Mouse (Mus musculus) retina, embryonic 14.5 days (tissue): ENCODE data around the gene Tceanc2.

Experiments used
- DNase-seq: peaks from one replicate; pipeline ENCODE4 v3.0.0-alpha.2; 2015; ENCODE audit warnings: low spot score

The Tceanc2 gene

DNA sequence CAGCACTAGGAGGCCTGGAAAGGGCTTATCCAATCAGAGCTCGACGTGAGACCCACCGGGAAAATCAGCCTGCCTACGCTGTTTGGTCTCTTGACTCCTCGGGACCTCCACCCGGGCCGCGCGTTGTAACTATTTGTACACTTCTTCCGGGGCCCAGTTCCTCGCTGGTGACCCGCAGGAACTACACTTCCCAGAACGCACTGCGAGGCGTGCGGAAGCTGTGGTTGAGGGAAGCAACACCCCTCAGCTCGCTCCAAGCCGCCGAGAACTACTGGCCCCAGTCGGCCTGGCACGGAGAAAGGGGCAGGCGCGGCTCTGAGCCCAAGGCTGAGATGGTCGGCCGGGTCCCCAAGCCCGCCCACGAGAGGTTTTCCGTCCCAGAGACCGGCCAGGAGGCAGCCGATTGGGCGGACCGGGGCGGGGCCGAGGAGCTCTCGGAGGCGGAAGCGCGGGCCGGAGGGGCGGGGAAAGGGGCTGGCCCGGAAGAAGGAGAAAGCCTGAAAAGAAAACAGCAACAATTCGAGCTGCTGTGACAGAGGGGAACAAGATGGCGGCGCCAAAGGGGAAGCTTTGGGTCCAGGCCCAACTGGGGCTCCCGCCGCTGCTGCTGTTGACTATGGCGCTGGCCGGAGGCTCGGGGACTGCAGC is 610 bp downstream of the Tceanc2 start, which contains the start of gene Tmem59:
Gene Tmem59 (plus strand): TSS at position 218 of the 648 bp plus-strand sequence.
- peak; percentile 94 for DNase-seq

DNA sequence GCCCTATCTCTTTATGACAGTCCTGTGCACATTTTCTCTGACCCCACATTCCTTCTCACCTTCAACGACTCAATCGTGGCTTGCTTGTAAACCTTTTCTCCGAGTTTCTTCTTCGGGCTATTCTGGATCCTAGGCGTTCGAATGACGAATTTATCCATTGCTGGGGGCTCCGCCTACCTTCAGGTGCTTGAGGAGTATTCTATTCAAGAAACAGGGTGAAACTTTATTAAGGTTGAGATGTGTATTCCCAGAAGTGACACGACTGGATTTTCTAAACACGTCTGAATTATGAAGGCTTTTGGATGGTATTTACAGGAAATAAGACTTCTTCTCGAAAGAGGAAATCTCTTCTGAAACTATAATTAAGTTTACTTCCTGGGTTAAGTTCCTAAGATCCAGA is 1.4 kb downstream of the Tceanc2 start:
- no peak for DNase-seq

DNA sequence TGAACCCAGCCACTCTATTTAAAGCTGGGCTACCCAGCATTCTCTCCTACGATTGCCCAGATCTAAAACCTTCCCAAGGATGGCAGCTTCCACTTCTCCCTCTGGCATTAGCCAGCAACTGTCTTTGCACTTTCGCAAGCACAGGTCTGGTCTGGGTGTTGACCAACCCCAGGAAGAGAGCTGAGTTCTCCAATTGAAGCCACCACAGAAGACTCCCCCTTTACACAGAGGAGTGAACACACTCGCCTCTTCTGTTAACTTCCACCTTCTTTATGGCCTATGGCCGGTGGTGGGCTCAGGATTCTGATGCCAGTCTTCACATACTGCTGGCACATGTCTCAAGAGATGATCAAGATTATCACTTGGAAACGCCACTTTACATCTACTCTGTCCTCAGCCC is 11.1 kb downstream of the Tceanc2 start:
- no peak for DNase-seq

DNA sequence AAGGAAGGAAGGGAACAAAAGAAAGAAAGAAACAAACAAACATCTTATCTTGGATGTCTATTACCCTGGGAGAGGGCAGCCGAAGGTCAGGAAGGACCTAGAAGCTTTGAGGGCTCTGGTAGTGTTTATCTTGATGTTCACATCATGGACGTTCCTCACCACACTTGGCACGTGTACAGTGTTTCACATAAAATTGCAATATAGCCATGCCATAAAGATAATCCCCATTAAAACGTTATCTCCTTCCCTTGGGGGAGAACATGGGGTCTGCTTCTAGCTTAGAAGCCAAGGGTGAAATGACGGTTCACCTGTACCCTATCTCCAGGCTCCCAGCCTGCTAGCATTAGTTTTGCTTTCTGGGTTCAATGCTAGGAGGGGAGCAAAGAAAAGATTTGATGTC is 12.2 kb downstream of the Tceanc2 start:
- no peak for DNase-seq

DNA sequence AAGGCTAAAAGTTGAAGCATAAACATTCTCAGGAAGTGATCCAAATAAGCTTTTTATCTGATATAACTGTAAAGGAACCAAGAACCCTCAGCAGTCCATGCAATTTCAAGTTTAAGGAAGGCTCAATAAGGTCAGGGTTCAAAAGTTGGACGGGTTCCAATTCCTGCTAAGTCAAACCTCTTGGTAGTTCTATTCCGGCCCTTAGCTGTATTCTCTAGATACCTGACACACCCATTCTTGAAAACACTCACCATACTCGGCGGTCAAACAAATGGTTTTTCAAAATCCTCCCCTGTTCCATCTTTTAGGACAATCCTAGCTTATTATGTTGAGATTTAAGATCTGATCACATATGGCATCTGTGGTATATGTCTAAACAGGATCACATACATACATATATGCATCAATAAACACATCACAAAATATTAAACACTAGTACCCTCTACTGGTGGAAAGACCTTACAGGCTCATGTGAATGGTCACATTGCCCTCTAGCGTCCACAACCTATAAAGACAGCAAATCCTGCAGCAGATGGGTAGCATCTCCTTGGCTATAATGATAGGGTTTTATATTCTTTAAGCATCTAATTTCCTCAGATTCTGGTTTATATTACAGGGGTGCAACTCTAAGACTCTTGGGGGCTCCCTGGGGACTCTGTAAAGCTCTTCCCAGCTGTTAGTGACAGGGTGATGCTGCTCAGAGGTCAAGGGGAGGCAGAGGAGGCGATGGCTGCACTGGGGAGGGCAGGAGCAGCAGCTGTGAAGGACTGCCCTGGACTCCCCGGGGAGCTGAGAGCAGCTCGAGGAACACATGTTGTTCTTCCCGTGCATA is 14.9 kb downstream of the Tceanc2 start:
- DNase-seq = peak; percentile 93

DNA sequence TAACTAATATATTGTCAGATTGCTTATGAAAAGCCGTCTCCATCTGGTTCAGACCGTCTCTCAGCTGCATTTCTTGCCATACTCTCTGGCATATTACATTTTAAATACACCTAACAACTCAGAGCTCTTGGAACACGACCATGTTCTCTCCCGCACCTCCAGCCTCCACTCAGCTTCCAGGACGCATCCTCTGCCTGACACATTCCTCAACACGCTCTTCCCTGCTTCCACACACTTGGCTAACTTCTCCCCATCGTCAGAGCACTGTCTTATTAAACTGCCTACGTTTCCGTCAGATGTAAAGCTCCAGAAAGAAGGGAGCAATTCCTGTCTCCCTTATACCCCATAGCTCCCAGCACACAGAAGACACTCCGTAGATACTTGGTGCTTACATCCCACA is 15.6 kb downstream of the Tceanc2 start:
- DNase-seq = no peak

DNA sequence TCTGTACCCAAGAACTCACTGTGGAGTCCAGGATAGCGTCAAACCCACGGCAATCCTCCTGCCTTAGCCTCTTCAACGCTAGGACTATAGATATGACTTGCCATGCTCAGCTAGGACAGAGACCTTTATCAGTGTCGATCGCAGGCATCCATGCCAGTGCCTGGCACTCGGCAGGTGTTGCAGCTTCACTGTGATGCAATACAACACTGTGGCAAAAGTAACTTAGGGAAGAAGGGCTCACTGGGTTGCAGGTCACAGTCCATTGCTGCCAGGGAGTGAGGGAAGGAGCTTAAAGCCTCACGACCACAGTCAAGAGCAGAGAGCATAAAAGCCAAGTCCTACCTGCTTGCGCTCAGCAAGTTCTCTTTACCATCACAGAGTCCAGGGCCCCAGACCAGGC is 18.7 kb downstream of the Tceanc2 start:
- DNase-seq = no peak

DNA sequence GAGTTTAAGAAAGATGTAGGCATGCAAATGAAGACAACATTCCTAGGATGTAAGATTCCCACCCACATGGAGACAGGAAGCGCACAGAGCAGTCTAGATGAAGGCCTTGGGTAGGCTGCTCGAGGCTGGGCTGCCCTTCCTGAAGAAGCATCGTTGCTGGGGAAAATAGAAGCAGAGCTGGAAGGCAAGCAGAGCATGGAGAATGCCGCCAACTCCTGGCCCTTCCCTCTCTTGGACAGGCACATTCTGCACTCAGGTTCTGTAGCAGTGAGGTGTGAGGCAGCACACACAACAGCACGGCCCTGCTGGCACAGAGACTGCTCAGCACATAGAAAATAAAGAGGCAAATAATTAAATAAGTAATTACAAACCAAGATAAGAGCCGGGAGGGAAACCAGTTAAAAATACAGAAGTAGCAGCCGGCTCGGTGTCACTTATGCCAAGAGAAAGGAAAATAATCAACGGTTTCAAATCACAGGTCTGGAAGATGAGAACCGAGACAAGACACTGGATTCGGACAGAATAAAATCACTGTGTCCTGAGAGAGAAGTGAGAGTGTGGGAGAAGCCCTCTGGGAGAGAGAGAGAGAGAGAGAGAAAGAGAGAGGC is 19.6 kb downstream of the Tceanc2 start:
- DNase-seq = no peak

- DNase-seq = no peak
Observed at GRCm38 (mm10) chr4:107156983-107157401, 21.9 kb downstream of the Tceanc2 start.

- no peak for DNase-seq
Observed at GRCm38 (mm10) chr4:107152571-107152970, 26.3 kb downstream of the Tceanc2 start.

GRCm38 (mm10) chr4:107150991-107151390 is 27.9 kb downstream of the Tceanc2 start:
- DNase-seq = no peak

DNA sequence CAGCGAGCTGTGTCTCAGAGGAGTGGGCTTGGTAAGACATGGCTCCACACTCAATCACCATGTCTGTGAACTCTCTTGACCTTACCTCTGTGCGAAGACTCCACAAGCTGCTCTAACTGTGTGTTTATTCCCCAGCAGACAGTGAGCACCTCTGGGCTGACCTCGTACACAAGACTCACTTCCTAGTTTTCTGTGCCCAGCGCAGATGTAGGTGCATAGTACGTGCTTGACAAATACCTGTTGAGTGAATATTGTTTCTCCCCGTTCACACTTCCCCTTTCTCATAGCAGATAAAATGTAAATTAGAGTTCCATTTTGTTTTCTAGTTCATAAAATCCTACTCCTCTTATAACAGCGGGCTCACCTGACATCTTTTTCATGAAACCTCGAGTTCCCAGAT is 35.4 kb downstream of the Tceanc2 start:
- DNase-seq = no peak

- peak; percentile 64 for DNase-seq
Observed at GRCm38 (mm10) chr4:107139836-107140631, 38.9 kb downstream of the Tceanc2 start.

- DNase-seq = peak; percentile 24
Observed at GRCm38 (mm10) chr4:107138948-107139835, 39.7 kb downstream of the Tceanc2 start.

- no peak for DNase-seq
Observed at GRCm38 (mm10) chr4:107136531-107136930, 42.4 kb downstream of the Tceanc2 start.

- DNase-seq = no peak
Observed at GRCm38 (mm10) chr4:107135663-107136062, 43.3 kb downstream of the Tceanc2 start.

DNA sequence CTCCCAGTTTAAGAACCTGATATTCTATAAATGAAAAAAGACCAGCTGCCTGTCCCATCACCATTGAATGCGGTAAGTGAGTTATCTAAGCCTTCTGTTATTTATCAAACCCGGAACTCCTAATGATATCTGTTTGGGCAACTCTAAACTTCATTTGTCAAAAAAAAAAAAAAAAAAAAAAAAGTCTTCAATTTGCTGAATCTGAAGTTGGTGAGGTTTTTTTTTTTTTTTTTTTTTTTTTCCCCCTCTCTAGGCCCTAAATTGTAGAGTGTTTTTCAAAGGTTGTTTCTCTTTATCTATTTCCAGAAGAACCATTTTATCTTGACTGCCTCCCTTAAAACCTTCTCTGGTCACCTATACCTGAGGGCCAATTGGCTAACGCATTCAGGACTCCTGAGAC is 44.0 kb downstream of the Tceanc2 start:
- DNase-seq = no peak

DNA sequence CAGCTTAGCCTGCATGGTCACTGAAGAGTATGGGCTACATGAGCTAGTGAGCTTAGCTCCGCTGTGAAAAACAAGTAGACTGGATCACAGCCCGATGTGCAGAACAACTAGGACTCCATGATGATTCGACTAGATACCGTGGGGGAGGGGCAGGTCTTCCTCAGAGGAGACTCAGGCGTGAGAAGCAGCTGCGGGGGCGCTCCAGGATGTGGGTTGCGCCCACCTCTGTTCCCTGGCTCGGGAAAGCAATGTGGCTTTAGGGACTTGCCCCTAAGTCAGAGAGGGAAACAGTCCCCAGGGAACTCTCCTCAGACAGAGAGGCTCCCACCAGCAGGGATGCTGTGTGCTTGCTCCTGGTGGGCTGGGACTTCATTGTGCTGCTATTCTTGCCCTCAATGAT is 48.4 kb downstream of the Tceanc2 start:
- peak; percentile 60 for DNase-seq

DNA sequence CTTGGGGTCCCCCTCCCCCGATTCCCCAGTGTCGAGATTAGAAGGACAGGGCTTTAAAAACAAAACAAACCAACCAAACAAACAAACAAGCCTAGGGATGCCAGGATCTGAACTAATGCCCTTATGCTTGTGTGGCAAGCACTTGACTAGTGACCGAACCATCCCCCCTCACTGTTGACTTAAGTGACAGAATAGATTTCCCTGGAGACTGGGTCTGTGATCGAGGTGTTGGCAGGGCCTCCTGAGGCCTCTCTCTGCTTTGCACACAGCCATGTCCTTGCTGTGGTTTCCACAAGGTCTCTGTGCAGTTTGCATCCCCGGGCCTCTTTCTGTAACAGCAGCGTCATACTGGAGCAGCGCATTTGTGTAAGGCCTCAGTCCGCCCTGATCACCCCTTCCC is 49.5 kb downstream of the Tceanc2 start:
- DNase-seq = no peak

DNA sequence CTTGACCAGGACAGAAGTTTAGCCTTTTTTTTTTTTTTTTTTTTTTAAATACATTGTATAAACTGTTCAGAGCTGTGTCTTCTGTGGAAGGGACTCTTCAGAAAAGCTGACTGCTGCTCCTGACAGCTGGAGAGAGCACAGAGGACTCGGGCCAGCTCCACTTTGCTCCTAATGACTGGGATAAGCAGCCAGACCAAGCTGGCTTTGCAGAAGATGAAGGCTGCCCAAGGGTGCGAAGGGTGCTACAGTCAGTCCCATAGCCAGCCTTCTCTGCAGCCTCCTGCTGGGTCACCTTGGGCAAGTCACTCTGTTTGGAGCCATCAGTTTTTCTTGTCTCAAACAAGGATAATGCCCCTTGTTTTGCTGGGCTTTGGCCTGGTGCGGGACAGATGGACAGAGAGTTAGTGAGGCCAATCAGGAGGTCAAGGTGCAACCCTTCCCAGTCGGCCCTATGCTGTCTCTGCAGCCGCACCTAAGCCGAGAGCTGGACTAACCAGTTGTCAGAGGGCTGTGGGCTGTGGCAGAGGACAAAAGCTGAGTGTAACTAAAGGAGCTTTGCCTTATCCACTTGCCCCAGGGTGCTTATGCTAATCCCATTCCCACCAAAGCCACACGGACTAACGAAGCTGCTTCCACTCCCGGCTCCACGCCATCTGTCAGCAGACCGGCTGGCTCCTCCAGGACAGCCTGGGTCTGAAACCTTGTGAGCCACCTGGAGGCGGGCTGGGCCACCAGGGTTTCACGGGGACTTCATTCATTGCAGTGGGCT is 50.8 kb downstream of the Tceanc2 start:
- DNase-seq = peak; percentile 72
